ENCODE assay signal across 26 mouse cellular contexts in the genomic region with DNA sequence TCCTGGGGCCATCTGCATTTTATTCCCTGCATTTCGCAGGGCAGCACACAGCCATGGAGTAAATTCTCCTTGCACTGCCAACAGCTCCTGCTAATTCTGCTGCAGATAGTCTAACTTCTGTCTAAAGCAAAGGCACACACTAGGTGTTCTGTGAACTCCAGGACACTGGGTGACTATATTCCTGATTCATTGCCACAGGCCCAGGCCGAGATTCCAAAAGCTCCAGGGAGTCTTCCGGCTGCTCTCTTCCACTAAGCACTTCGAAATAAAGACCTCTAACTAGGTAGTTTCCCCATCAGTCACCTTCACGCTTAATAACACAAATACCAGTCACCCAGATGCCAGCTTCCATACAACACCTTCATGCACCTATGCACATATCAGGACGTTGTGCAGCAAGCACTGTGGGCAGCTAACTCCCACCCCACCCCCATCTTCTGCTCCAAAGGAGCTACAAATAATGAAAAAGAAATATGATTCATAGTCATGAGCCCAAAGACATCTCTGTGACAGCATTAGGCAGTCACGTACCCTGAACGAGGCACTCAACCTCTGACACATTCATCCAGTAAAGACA. TPM values are rescaled to one million over a fixed set of nuclear protein-coding genes. Genes with fewer than 3 reads are reported as not detected.
DNase-seq lines count a peak whose midpoint lies in the region; ATAC-seq lines count a peak whose summit lies in the region.
"Had no signal": no experiment of that assay in that cellular context is flagged by ENCODE, and none has a peak within 500 bp of the region (broad histone marks: within the 10 kb centered on the region; RNA-seq: fewer than 3 reads in every experiment).

No protein-coding gene starts in this region.

- no peak overlapping the region for H3K4me2 ChIP-seq in hindbrain, embryonic 12.5 days (replicated peaks)
- H3K4me2 ChIP-seq in kidney, embryonic 15.5 days: no peak overlapping the region
- H3K4me2 ChIP-seq: forebrain, embryonic 12.5 days; hindbrain, embryonic 15.5 days; intestine, embryonic 15.5 days; limb, embryonic 15.5 days; lung, embryonic 14.5 days; neural tube, embryonic 15.5 days; stomach, embryonic 15.5 days had no signal

- ATAC-seq in hindbrain, embryonic 12.5 days (ENCODE audit: low FRiP score): no peak
- no peak for ATAC-seq in kidney, embryonic 15.5 days (replicated peaks; ENCODE audit: low FRiP score)
- ATAC-seq: CD4-positive, CD25-positive, alpha-beta regulatory T cell, adult 4 months; intestine, embryonic 15.5 days; midbrain, embryonic 16.5 days had no signal

- H3K27me3 ChIP-seq in hindbrain, embryonic 12.5 days: no peaks in the 10 kb centered on the region
- no peaks in the 10 kb centered on the region for H3K27me3 ChIP-seq in hindbrain, embryonic 10.5 days (ENCODE audit: insufficient read depth, poor library complexity, severe bottlenecking)
- H3K27me3 ChIP-seq in kidney, embryonic 15.5 days: no peaks in the 10 kb centered on the region
- H3K27me3 ChIP-seq: forebrain, embryonic 12.5 days; hindbrain, embryonic 15.5 days; intestine, embryonic 15.5 days; limb, embryonic 15.5 days; neural tube, embryonic 15.5 days; stomach, embryonic 15.5 days had no signal

- intact Hi-C loops in gastrocnemius, postnatal 36 days (cut with DNase I): no loop called here

- H3K27ac ChIP-seq in hindbrain, embryonic 12.5 days: 0 out of 2 replicates have a peak overlapping the region, but pooled peaks have one; percentile 19
- H3K27ac ChIP-seq in hindbrain, embryonic 10.5 days: no peak overlapping the region
- no peak overlapping the region for H3K27ac ChIP-seq in kidney, embryonic 15.5 days
- H3K27ac ChIP-seq: forebrain, embryonic 12.5 days; heart, adult 2 months; hindbrain, embryonic 15.5 days; intestine, embryonic 15.5 days; limb, embryonic 15.5 days; liver, embryonic 14.5 days; neural tube, embryonic 15.5 days; stomach, embryonic 15.5 days had no signal

- H3K9me3 ChIP-seq in hindbrain, embryonic 12.5 days (replicated peaks): no peaks in the 10 kb centered on the region
- no peaks in the 10 kb centered on the region for H3K9me3 ChIP-seq in hindbrain, embryonic 10.5 days
- no peaks in the 10 kb centered on the region for H3K9me3 ChIP-seq in kidney, embryonic 15.5 days (replicated peaks)
- H3K9me3 ChIP-seq: hindbrain, embryonic 15.5 days; intestine, embryonic 15.5 days; limb, embryonic 15.5 days; neural tube, embryonic 15.5 days; stomach, embryonic 15.5 days had no signal

- H3K9ac ChIP-seq in hindbrain, embryonic 12.5 days: no peak overlapping the region
- H3K9ac ChIP-seq in kidney, embryonic 15.5 days: no peak overlapping the region
- H3K9ac ChIP-seq: forebrain, embryonic 12.5 days; hindbrain, embryonic 15.5 days; intestine, embryonic 15.5 days; limb, embryonic 15.5 days; liver, embryonic 14.5 days; lung, embryonic 14.5 days; neural tube, embryonic 15.5 days; stomach, embryonic 15.5 days had no signal

- peaks cover 12% of the 10 kb centered on the region for H3K36me3 ChIP-seq in hindbrain, embryonic 12.5 days
- peaks cover 90% of the 10 kb centered on the region for H3K36me3 ChIP-seq in hindbrain, embryonic 10.5 days
- no peaks in the 10 kb centered on the region for H3K36me3 ChIP-seq in kidney, embryonic 15.5 days
- H3K36me3 ChIP-seq: hindbrain, embryonic 15.5 days; intestine, embryonic 15.5 days; limb, embryonic 15.5 days; neural tube, embryonic 15.5 days; stomach, embryonic 15.5 days had no signal

- no peak overlapping the region for H3K4me3 ChIP-seq in hindbrain, embryonic 12.5 days
- no peak overlapping the region for H3K4me3 ChIP-seq in hindbrain, embryonic 10.5 days
- H3K4me3 ChIP-seq in kidney, embryonic 15.5 days (replicated peaks): no peak overlapping the region
- H3K4me3 ChIP-seq: forebrain, embryonic 12.5 days; heart, adult 2 months; hindbrain, embryonic 15.5 days; intestine, embryonic 15.5 days; limb, embryonic 15.5 days; myocyte; neural tube, embryonic 15.5 days; stomach, embryonic 15.5 days had no signal

- 71% methylated on average over 8 of the region's 8 CpGs for WGBS in hindbrain, embryonic 12.5 days
- 84% methylated on average over 8 of the region's 8 CpGs for WGBS in hindbrain, embryonic 10.5 days
- WGBS in kidney, embryonic 15.5 days: 88% methylated on average over 8 of the region's 8 CpGs

- peaks cover 38% of the 10 kb centered on the region for H3K4me1 ChIP-seq in hindbrain, embryonic 12.5 days
- peaks cover 52% of the 10 kb centered on the region for H3K4me1 ChIP-seq in hindbrain, embryonic 10.5 days (replicated peaks)
- H3K4me1 ChIP-seq in kidney, embryonic 15.5 days: 0 out of 2 replicates have a peak, but pooled peaks cover 5% of the 10 kb centered on the region

- no peak for DNase-seq in hindbrain, embryonic 10.5 days (ENCODE audit: low spot score)
- peak; percentile 15 for DNase-seq in kidney, adult 9 months
- DNase-seq in 3134 (ENCODE audit: extremely low read depth, insufficient read length, low spot score): peak; percentile 35
- DNase-seq in kidney, postnatal 14 days: peak; percentile 27
- DNase-seq in thymus, postnatal 4 days: no peak
- DNase-seq in gastrocnemius, postnatal 36 days: no peak
- DNase-seq: adrenal gland, adult 2 months; cerebellum, adult 11-12 months; cerebellum, postnatal 14 days; gastrocnemius, postnatal 25 days; heart, adult 2 months; lung, embryonic 14.5 days; right cerebral cortex, adult 18-20 months; thymus, adult 2 months had no signal

RNA-seq across cellular contexts. Expression of a gene that starts 26.4 kb away (rescaled TPM):
- polyA plus RNA-seq in hindbrain, embryonic 12.5 days (2016; fragmentation: Nextera tagmentation; extraction: Ambion mirVana): 44.8 and 48.9 TPM in 2 replicates
- polyA plus RNA-seq in hindbrain, embryonic 10.5 days (2016; fragmentation: Nextera tagmentation; extraction: Ambion mirVana): 28.0 and 34.7 TPM in 2 replicates
- polyA plus RNA-seq in kidney, embryonic 15.5 days (2015; fragmentation: Nextera tagmentation; extraction: Ambion mirVana): 4.9 and 5.1 TPM in 2 replicates
- total RNA-seq in gastrocnemius, postnatal 36 days (2021): 1 to 10 TPM; 1.2 to 1.3 TPM

Comparison
In these comparisons a context has a peak if more than half of its experiments do, and no peak if none do; other contexts are left out.
1. DNase-seq: peak in kidney, adult 9 months (single experiment), 3134 (single experiment) and kidney, postnatal 14 days (single experiment); none in hindbrain, embryonic 10.5 days (single experiment), thymus, postnatal 4 days (single experiment) and gastrocnemius, postnatal 36 days (0 of 2).